Mouse (Mus musculus) neural tube, embryonic 15.5 days (tissue): ENCODE measurements at regions not wholly inside any gene's neighbourhood (a gene's known extent, or its start where the extent isn't known, plus 50 kb on each side); places are given as distances from the start of the nearest gene placed in this dataset.

Experiments
- ATAC-seq: fragments of 200-750 bp; cut with Nextera tagmentation; 2 replicates; pipeline ENCODE4 v1.8.0; 2017; ENCODE audit warnings: mild to moderate bottlenecking, moderate TSS enrichment, moderate library complexity; ENCODE audit not compliant: low FRiP score
- H3K27ac ChIP-seq: fragments of 300-500 bp; sonication (generic); replicated peaks from 2 replicates; pipeline ENCODE4 v1.5.1; 2015; ENCODE audit warnings: mild to moderate bottlenecking, inconsistent platforms
- H3K27me3 ChIP-seq: fragments of 300-500 bp; sonication (generic); replicated peaks from 2 replicates; pipeline ENCODE4 v1.6.1; 2015; ENCODE audit warnings: inconsistent platforms
- H3K36me3 ChIP-seq: fragments of 300-500 bp; sonication (generic); 2 replicates; pipeline ENCODE4 v1.6.1; 2015; ENCODE audit warnings: inconsistent platforms
- H3K4me1 ChIP-seq: fragments of 300-500 bp; sonication (generic); 2 replicates; pipeline ENCODE4 v1.6.1; 2015; ENCODE audit warnings: inconsistent platforms
- H3K4me2 ChIP-seq: fragments of 300-500 bp; sonication (generic); 2 replicates; pipeline ENCODE4 v1.6.1; 2015; ENCODE audit warnings: inconsistent platforms, mild to moderate bottlenecking, moderate library complexity
- H3K4me3 ChIP-seq: fragments of 300-500 bp; sonication (generic); replicated peaks from 2 replicates; pipeline ENCODE4 v1.5.1; 2015; ENCODE audit warnings: mild to moderate bottlenecking, inconsistent platforms
- H3K9ac ChIP-seq: fragments of 300-500 bp; sonication (generic); replicated peaks from 2 replicates; pipeline ENCODE4 v1.6.1; 2015; ENCODE audit warnings: mild to moderate bottlenecking, inconsistent platforms
- H3K9me3 ChIP-seq: fragments of 300-500 bp; sonication (generic); replicated peaks from 2 replicates; pipeline ENCODE4 v1.6.1; 2016; ENCODE audit warnings: inconsistent platforms
- WGBS: fragments of 180-500 bp; shearing (Covaris S2); methylation state at CpG from one replicate; pipeline ENCODE4 v1.1.7; 2015; ENCODE audit warnings: mixed read lengths; 5-methylcytosine and 5-hydroxymethylcytosine counted together

GRCm38 (mm10) chr2:17811943-17812670 lies 80.8 kb upstream of the Nebl start:
- H3K4me3 ChIP-seq, result no peak overlapping the region
- ATAC-seq, result no peak
- no peaks in the 10 kb centered on the region for H3K4me1 ChIP-seq

More at GRCm38 (mm10) chr2:17811943-17812670, 80.8 kb upstream of the Nebl start:
- Histone ChIP-seq H3K27ac (no peak overlapping the region), H3K27me3 (no peaks in the 10 kb centered on the region), H3K9ac (no peak overlapping the region), H3K36me3 (no peaks in the 10 kb centered on the region), H3K4me2 (no peak overlapping the region), H3K9me3 (no peaks in the 10 kb centered on the region)
- 22% methylated on average over 7 of the region's 7 CpGs for WGBS
